Mouse (Mus musculus) B cell, adult (primary cell): ENCODE results near the gene Azin2. TPM values are rescaled to one million over a fixed set of nuclear protein-coding genes. Genes with fewer than 3 reads are reported as not detected.

Experiments
- total RNA-seq: library from RNA; stranded (reverse); gene quantifications from 4 replicates; pipeline ENCODE4 v1.2.4, GENCODE M21; 2023; ENCODE audit not compliant: inconsistent age

Gene Azin2
- total RNA-seq, result 0.51 to 0.55 TPM in 2 of 4 replicates, not detected in the others

DNA sequence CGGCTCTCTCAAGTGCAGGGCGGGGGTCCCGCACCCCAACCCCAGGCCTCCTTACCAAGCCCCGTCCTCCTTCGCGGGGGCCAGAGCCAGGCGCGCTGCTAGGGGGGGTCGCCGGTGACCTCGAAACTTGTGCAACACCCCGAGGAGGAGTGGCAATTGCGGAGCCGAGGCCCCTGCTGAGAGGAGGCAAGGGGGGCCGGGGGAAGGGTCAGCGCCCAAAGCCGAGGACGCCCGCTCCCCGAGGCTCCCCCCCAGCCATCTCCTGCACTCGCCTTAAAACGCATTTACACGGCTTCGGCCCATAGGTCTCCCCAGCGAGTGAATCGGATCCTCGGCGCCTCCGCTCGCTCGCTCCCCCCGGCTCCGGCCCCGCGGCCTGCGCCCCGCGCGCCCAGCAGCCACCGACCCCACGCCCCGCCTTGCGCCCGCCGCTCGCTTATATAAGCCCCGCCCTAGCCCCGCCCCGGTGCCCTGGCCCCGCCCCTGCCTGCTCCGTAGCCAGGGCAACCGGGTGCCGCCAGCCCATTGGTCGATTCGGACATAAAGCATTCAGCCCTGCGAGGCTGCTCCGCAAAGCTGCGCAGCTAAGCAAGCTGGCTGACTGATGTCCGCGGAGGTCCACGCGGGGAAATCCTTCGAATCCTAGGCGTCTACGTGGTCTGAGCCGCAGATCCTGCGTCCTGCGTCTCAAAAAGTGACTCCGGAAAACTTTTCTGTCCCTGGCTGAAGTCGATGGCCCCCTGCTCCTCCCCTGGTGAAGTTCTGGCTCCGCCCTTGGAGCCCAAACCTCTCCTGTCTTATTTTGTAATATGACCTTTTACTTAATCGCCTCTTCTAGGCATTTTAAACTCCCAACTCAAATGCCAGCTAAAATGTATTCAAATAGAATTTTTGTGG lies at the start of gene Azin2:
Azin2 (minus strand) TSS at position 414 of the 897 bp plus-strand sequence.

DNA sequence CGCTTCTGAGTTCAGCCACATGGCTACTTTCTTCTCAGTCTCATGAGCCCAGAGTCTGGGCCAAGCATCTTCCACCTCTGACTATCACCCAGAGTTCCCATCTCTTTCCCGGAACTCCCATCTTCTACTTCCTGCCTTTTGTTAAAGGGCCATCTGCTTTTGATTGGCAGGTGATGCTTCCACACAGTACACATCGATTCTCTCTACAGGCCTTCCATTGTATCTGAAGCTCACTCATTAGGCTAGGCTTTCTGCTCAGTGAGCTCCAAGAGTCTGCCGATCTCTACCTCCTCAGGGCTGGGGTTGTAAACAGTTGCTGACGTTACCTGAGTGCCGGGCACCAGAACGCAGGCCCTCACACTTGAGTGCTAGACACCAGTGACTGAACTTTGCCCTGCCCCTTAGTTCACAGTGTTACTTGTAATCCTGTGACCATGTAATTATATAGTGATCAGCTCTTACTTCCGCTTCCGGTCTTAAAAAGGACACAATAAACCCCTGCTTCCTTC lies 29.3 kb upstream of the Azin2 start, which contains the start of gene Ak2:
Ak2 (plus strand) TSS at position 459 of the 509 bp plus-strand sequence.

DNA sequence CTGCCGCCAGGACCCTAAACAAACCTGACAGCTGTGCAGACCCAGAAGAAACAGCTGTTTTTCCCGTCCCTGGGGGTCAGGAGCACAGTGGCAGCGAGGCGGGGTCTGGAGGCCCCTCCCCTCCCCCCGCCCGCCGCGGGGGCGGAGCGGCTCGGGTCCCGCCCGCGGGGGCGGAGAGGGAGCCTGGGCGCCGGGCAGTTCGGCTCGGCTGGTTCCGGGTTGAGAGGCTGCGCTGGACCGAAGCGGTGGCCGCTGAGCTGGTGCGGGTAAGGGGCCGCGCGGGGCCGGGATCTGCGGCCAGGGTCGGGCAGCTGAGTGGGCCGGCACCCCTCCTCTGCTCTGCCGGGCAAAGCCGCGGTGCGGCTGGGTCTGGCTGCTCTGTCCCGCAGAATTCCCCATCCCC lies 78.9 kb downstream of the Azin2 start, which contains the start of gene Trim62:
Trim62 (plus strand) TSS at position 202 of the 403 bp plus-strand sequence.

Other genes starting within 250 kb of the Azin2 start
- 3.0 to 4.6 TPM (median 3.5 TPM) in 4 replicates for gene A3galt2, start 207.1 kb downstream of the Azin2 start, total RNA-seq
- gene Zfp362, start 156.4 kb downstream of the Azin2 start, total RNA-seq, result 41.0 to 49.4 TPM (median 44.2 TPM) in 4 replicates
- gene Trim62, start 78.9 kb downstream of the Azin2 start, total RNA-seq, result 1.6 to 2.8 TPM (median 2.6 TPM) in 4 replicates
- 64.8 to 72.4 TPM (median 70.8 TPM) in 4 replicates for gene Ak2, start 29.5 kb upstream of the Azin2 start, total RNA-seq
- 170 to 190 TPM (median 176 TPM) in 4 replicates for gene Rnf19b, start 95.8 kb upstream of the Azin2 start, total RNA-seq
- not detected in 4 replicates for gene Tmem54, start 143.1 kb upstream of the Azin2 start, total RNA-seq
- not detected in 4 replicates for gene Hpca, start 159.6 kb upstream of the Azin2 start, total RNA-seq
- not detected in 4 replicates for gene Fndc5, start 174.6 kb upstream of the Azin2 start, total RNA-seq
- gene S100pbp, start 227.3 kb upstream of the Azin2 start, total RNA-seq, result 39.2 to 47.0 TPM (median 44.0 TPM) in 4 replicates
- 43.8 to 56.6 TPM (median 48.5 TPM) in 4 replicates for gene Yars, start 227.3 kb upstream of the Azin2 start, total RNA-seq